Mouse (Mus musculus) gastrocnemius, adult 18-20 months (tissue): Measurements from ENCODE around the gene Mef2b. TPM values are rescaled to one million over a fixed set of nuclear protein-coding genes. Genes with fewer than 3 reads are reported as not detected.
A peak's percentile ranks its signal among the peaks of the same experiment; 100 is the strongest.

ENCODE experiments used
- DNase-seq: peaks from one replicate; pipeline ENCODE4 v3.0.0; 2021; ENCODE audit warnings: low spot score
- microRNA-seq: library from miRNA; unstranded; fragments of <30 nt; microRNA quantifications from one replicate; pipeline ENCODE4 v1.2.0, GENCODE M21; 2021
- total RNA-seq, 2 experiments: library from RNA; stranded (reverse); gene quantifications; 2 replicates each; pipeline ENCODE4 v1.2.3; 2021

Mef2b gene
- total RNA-seq, 2 experiments from 2014 or later = 0.23 to 0.28 TPM

DNA sequence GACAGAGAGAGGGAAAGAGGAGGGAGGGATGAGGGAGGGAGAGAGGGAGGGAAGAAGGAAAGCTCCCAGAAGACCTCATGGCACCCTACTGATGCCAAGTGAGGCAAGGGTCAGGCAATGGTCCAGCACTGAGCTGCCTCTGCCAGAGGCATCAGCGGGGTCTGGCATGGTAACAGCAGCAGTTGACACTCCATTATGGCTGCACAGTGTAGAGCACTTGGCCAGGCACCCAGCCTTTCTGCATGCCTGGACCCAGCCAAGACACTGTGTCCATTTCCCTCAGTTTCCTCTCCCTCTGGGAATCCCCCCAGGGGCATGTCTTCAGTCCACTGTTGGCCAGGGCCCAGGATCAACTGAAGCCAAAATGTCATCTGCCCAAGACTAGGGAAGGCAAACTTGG lies 77.1 kb downstream of the Mef2b start:
- peak; percentile 89 for DNase-seq

Small RNA genes within 50 kb of the gene (microRNA-seq; reads per million reads assigned to microRNA genes)
- gene Mir7066 = not detected

Other genes with a start within 250 kb of the Mef2b start
- not detected for gene Tssk6, start 237.5 kb upstream of the Mef2b start, total RNA-seq
- 100 to 1,000 TPM; 347 to 364 TPM for gene Ndufa13, start 237.2 kb upstream of the Mef2b start, total RNA-seq
- 1 to 10 TPM; 8.3 to 9.7 TPM for gene Yjefn3, start 237.0 kb upstream of the Mef2b start, total RNA-seq
- gene Gatad2a, start 143.3 kb upstream of the Mef2b start, total RNA-seq = 10 to 100 TPM; 28.6 to 38.8 TPM
- gene Mau2, start 97.0 kb upstream of the Mef2b start, total RNA-seq = 10 to 100 TPM; 21.7 to 22.5 TPM
- gene Sugp1, start 96.9 kb upstream of the Mef2b start, total RNA-seq = 10 to 100 TPM; 16.1 to 19.5 TPM
- gene Tm6sf2, start 66.8 kb upstream of the Mef2b start, total RNA-seq = under 1 TPM; 0.62 to 0.64 TPM
- not detected for gene Hapln4, start 56.3 kb upstream of the Mef2b start, total RNA-seq
- gene Ncan, start 18.8 kb upstream of the Mef2b start, total RNA-seq = not detected
- 1 to 10 TPM; 4.5 to 4.9 TPM for gene Nr2c2ap, start 8.4 kb upstream of the Mef2b start, total RNA-seq
- 1 to 10 TPM; 7.4 to 9.1 TPM for gene Rfxank, start 557 bp upstream of the Mef2b start, total RNA-seq
- 10 to 100 TPM; 13.4 to 15.0 TPM for gene Borcs8, start 212 bp upstream of the Mef2b start, total RNA-seq
- gene Tmem161a, start 32.6 kb downstream of the Mef2b start, total RNA-seq = 10 to 100 TPM; 75.2 to 88.4 TPM
- 10 to 100 TPM; 26.7 to 31.1 TPM for gene Slc25a42, start 72.6 kb downstream of the Mef2b start, total RNA-seq
- gene Sugp2, start 94.5 kb downstream of the Mef2b start, total RNA-seq = 10 to 100 TPM; 37.4 to 49.4 TPM
- gene Armc6, start 94.8 kb downstream of the Mef2b start, total RNA-seq = 1 to 10 TPM; 6.9 to 7.9 TPM
- gene Homer3, start 143.1 kb downstream of the Mef2b start, total RNA-seq = 1 to 10 TPM; 2.9 to 3.8 TPM
- 10 to 100 TPM; 27.4 to 28.6 TPM for gene Ddx49, start 162.8 kb downstream of the Mef2b start, total RNA-seq
- gene Cope, start 162.8 kb downstream of the Mef2b start, total RNA-seq = 100 to 1,000 TPM; 133 to 135 TPM
- 10 to 100 TPM; 13.4 to 15.9 TPM for gene Cers1, start 176.1 kb downstream of the Mef2b start, total RNA-seq
- gene Gdf1, start 190.1 kb downstream of the Mef2b start, total RNA-seq = 1 to 10 TPM; 1.9 to 2.1 TPM
- 10 to 100 TPM; 29.8 to 31.1 TPM for gene Upf1, start 213.6 kb downstream of the Mef2b start, total RNA-seq
- 10 to 100 TPM in 1 of 2 experiments, 1 to 10 TPM in 1; 6.9 to 14.9 TPM for gene Comp, start 233.8 kb downstream of the Mef2b start, total RNA-seq